Mouse (Mus musculus): Measurements from ENCODE around the gene Btbd35f29.
"Not testable (repeated sequence)": the region's sequence is repeated elsewhere in the genome, so short reads cannot be mapped to it uniquely, and the experiment has no call there.

The Btbd35f29 gene

DNA sequence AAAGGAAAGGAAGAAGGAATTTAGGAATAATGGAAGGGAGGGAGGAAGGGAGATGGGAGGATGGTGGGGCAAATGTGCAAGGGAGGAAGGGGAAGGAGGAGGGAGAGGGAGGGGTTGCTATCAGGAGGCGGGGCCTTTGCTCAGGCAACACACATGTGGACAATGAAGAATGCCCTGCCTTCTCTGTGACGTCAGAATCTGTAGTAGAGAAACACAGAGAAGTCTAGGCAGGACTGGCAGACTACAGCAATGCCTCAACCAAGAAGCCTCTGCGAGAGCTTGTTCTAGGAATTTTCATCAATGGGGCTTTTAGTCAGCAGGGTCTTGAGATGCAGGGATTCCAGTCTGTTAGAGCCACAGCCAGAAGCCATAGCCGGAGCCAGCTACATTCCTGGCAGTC is at the start of gene Btbd35f29:
TSS of gene Btbd35f29 (plus strand) at position 301 of the 400 bp plus-strand sequence.
- DNase-seq = not testable (repeated sequence)

DNA sequence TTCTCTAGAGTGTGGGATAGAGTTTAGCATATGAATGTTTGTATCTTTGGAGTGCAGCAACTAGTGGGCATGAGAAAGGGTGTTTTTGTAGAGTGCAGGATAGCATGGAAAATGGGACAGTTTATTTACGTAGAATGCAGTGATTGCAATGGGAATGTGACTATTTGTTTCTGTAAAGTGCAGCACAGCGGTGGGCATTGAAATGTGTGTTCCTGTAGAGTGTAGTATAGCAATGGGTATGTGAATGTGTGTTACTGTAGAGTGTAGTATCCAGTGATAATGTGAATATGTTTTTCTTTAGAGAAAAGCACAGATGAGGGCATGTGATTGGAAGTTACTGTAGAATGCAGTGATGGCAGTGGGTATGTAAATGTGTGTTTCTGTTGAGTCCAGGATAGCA is 23.9 kb downstream of the Btbd35f29 start:
- DNase-seq = not testable (repeated sequence)

DNA sequence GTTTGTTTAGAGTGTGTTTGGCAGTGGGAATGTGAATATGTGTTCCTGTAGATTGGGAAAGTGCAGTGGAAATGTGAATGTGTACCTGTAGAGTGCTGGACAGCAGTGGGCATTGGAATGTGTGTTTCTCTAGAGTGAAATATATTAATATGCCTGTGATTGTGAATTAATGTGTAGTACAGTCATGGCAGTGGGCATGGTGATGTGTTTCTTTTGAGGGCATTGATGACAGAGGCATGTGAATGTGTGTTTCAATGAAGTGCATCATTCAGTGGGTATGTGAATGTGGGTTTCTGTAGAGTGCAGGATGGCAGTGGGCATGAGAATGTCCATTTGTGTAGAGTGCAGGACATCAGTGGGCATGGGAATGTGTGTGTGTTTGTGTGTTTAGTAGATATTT is 27.7 kb downstream of the Btbd35f29 start:
- DNase-seq = not testable (repeated sequence)

GRCm38 (mm10) chrX:31145835-31146234 is 28.4 kb downstream of the Btbd35f29 start:
- not testable (repeated sequence) for DNase-seq

DNA sequence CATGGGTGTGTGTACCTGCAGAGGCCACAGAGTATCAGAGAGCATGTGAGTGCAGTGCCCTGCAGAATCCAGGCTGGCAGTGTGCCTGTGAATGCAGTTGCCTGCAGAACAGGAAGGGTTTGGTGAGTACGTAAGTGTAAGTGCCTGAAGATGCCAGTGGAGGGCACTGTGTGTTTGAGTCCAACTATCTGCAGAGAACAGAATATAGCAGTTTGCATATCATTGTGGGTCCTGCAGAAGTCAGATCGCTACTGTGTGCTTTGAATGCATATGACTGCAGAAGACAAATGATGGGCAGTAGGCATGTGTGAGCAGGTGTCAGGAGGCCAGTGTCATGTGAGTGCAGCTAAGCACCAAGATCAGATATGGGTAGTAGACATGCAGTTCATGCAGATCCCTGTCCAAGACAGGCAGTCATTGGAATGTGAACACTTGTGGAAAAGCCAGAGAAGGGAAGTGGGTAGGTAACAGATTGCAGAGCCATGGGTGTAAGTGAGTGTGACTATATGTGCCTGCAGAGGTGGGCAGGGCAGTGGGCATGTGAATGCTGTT is 41.1 kb downstream of the Btbd35f29 start:
- not testable (repeated sequence) for DNase-seq

- DNase-seq = not testable (repeated sequence)
These were observed 42.2 kb downstream of the Btbd35f29 start for GRCm38 (mm10) chrX:31159450-31160322.

DNA sequence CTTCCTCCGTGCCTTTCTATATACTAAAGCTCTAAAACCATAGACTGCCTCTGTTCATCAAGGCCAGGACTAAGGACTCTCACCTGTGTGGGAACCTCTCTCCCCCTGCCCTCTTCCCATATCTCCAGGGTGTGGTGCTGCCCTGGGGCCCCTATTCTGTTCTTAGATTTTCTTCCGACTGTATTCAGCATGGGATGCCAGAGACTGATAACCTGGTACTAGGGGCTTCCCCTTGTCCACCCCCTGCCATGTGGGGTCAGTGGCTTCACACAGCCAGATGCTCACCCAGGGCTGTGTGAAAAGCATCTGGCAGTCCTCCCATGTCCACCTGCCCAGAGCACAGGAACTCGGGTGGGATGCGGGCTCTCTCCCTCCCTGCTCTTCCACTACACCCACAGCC is 43.1 kb downstream of the Btbd35f29 start:
- not testable (repeated sequence) for DNase-seq

DNA sequence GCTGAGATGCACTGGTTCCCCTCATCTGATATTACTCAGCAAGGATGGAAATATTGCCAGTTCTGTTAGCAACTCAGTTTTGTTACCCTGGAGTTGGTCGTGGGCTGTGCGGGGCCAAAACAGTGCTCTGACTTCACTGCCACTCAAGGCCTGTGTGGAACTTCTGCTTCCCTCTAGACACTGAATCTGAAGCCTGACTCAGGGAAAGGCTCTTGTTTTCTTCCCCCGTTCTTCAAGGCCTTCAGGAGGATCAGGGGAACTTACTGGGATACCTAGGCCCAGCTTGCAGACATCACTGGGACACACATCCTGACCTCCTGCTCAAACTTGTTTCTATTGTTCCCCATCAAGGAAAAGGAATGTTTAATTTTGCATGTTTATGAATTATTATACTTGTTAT is 45.2 kb downstream of the Btbd35f29 start:
- not testable (repeated sequence) for DNase-seq

GRCm38 (mm10) chrX:31165193-31165592 is 47.7 kb downstream of the Btbd35f29 start:
- DNase-seq = not testable (repeated sequence)
